Mouse (Mus musculus): ENCODE measurements around the gene Il27ra.
"Not testable (repeated sequence)": the region's sequence is repeated elsewhere in the genome, so short reads cannot be mapped to it uniquely, and the experiment has no call there.

Gene Il27ra

DNA sequence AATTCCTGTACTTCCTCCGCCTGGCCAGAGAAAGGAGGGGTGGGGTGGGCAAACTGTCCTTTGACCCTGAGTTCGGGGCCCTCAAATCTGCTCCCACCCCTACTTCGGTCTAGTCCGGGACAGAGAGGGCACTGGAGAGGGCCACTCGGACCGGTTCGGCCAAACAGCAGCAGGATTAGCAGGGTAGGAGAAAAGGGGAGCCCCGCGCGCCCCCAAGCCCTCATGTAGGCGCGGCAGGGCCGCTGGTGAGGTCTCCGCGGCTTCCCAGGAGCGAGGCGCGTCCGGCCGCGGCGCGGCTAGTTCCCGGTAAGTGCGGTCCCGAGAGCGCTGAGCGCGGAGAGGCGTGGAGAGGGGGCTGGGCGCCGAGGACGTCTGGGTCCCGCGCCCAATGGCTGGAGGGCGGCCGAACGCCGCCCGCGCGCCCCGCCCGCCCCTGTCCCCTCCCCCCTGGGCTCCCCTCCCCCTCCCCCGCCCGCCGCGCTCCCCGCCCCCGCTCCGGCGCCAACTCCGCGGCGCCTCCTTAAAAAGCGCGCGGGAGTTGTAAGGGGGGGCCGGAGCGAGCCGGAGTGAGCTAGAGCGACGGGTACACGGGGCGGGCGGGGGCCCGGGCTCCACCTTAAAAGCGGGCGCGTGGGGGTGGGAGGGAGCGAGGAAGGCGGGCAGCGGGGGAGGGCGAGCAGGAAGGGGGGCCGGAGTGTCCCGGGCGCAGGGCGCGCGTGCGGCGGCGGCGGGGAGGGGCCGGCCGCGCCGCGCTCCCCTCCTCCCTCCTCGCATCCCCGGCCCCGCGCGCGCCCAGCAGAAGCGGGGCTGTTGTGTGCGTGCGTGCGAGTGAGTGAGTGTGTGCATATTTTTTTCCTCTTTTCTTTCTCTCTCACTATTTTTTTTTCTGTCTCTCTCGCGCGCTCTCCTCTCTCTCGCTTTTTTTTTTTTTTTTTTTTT is 45.6 kb downstream of the Il27ra start:
- peak; percentile 92 for DNase-seq (ENCODE audit: low read depth)

DNA sequence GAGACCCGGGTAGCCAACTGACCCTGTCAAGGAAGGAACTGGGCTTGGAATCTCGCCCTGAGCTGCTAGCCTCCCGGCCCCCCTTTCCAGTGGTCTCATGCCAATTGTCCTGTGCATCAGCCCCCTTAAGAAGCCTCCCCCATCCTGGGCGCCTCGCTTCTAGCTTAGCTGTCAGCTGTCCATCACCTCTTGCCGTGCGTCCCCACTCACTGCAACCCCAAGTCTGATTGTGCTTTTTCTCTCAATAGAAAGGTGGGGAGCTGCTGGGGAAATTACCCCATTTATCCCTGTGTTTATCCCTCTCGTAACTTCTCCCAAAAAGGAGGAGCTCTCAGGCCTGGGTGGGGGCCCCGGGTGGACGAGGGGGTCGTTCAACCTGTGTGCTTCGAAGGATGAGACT is 46.4 kb downstream of the Il27ra start:
- DNase-seq (ENCODE audit: low read depth), result no peak

DNA sequence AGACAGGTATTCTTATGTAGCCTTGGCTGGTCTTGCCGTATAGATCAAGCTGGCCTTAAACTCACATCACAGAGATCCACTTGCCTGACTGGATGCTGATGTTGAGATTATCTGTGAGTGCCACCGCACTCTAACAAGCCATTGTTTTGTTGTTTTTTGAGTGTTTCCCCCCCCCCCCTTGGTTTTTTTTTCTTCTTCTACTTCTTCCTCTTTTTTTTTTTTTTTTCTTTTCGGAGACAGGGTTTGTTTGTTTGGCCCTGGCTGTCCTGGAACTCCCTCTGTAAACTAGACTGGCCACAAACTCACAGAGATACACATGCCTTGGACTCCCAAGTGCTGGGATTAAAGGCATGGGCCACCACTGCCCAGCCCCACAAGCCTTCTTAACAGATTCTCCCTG is 48.4 kb downstream of the Il27ra start:
- DNase-seq (ENCODE audit: low read depth), result no peak

DNA sequence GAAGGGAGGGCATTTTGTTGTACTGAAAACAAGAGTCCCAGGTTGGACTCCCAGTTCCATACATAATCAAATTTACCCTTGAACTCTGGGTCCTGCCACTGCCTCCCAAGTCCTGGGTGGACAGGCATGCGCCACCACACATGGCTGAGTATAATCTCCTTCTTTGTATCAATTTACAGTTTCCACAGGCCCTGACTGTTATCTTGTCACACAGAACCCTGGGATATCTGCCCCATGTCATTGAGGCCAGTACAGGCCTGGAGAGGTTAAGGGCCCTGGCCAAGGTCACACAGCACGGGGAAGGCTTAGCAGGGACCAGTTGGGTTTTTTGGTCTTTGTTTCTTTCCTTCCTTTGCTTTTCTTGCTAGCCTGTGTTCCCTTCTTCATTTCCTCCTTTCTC is 49.9 kb downstream of the Il27ra start:
- DNase-seq (ENCODE audit: low read depth), result no peak

DNA sequence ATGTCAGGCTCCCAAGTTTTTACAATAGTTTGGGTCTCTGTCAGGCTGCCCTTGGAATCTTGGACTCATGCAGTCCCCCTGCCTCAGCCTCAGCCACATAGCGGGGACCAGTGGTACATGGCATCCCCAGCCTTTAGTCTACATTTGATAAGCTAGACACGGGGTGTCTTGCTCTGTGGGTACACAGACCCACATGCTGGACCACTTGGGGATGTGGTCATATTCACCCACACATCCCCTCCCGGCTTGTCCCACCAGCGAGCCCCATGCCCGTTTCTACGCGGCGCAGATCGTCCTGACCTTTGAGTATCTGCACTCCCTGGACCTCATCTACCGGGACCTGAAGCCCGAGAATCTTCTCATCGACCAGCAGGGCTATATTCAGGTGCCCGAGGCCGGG is 52.2 kb downstream of the Il27ra start:
- DNase-seq (ENCODE audit: low read depth), result no peak

DNA sequence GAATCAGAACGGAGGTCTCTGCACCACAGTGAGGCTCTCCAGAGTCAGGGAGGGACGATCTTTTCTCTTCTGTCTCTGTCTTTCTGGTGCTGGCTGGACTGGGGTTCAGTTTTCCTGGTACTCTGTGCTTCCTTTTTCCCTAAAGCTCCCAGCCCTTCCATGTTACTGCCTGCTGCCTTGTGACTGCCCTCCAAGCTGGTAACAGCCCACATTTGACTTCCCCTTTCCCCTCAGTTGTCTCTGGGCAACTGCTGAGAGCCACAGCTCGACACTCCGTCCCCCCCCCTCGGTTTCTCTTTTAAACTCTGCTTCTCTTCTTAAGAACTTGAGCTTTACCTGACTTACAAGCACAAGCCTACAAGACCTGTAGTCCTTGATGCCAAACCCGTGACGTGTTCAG is 53.1 kb downstream of the Il27ra start:
- peak; percentile 20 for DNase-seq (ENCODE audit: low read depth)

DNA sequence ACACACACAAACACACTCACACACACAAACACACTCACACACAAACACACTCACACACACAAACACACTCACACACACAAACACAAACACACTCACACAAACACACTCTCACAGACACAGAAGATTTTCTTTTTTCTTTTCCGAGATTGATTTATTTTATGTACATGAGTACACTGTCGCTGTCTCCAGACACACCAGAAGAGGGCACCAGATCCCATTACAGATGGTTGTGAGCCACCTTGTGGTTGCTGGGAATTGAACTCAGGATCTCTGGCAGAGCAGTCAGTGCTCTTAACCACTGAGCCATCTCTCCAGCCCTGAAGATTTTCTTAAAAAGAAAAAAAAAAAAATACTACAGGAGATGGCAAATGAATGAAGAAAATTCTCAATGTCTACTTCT is 59.2 kb downstream of the Il27ra start:
- not testable (repeated sequence) for DNase-seq (ENCODE audit: low read depth)

DNA sequence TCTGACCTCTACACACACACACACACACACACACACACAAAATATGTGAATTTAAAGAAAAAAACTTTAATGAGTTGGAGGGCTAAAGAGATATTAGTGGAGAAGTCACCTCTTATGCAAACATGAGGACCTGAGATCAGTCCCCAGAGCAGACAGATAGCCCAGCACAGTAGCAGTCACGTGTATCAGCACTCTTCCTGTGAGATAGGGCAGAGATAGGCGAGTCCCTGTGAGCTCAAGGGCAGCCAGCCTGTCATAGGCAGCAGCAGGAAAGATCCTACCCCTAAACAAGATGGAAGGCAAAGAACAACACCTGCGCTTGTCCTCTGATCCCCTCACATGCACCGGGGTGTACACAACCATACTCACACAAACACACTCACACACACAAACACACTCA is 59.9 kb downstream of the Il27ra start:
- no peak for DNase-seq (ENCODE audit: low read depth)

DNA sequence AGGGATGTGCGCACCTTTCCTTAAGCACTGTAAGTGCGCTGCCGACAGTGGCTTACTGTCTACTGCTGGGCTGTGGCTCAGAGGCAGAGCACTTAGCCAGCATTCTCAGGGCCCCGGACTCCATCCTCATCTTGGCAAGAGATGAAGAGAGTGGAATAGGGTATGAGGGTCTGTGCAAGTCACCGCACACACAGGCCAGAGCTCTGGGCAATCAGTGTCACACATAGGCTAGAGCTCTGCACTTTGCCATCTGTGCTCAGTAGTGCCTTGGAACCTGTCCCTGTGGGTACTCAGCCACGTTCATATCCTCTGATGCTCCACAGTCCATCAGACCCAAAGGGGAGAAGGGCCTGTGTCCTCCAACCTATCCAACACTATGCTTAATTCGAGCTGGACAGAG is 60.9 kb downstream of the Il27ra start:
- no peak for DNase-seq (ENCODE audit: low read depth)

DNA sequence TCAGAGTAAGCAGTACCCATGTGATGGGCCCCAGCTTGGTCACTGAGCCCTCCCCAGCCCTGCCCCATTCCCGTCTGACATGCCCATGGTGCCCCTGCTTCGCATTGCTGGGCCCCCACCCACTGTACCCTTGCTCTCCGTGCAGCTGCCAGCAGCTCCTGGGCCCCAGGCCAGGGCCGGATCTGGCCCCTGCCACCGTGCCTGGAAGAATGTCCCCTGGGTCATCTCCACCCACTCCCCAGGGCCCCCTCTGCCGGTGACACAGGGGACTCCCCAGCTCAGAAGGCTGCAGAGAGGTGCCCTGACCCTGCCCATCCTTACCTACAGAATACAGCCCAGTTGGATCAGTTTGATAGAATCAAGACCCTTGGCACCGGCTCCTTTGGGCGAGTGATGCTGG is 61.5 kb downstream of the Il27ra start:
- DNase-seq (ENCODE audit: low read depth), result no peak

All from 416B (cell line).